Mouse (Mus musculus): Measurements from ENCODE around the gene Fbln1.

Gene Fbln1

DNA sequence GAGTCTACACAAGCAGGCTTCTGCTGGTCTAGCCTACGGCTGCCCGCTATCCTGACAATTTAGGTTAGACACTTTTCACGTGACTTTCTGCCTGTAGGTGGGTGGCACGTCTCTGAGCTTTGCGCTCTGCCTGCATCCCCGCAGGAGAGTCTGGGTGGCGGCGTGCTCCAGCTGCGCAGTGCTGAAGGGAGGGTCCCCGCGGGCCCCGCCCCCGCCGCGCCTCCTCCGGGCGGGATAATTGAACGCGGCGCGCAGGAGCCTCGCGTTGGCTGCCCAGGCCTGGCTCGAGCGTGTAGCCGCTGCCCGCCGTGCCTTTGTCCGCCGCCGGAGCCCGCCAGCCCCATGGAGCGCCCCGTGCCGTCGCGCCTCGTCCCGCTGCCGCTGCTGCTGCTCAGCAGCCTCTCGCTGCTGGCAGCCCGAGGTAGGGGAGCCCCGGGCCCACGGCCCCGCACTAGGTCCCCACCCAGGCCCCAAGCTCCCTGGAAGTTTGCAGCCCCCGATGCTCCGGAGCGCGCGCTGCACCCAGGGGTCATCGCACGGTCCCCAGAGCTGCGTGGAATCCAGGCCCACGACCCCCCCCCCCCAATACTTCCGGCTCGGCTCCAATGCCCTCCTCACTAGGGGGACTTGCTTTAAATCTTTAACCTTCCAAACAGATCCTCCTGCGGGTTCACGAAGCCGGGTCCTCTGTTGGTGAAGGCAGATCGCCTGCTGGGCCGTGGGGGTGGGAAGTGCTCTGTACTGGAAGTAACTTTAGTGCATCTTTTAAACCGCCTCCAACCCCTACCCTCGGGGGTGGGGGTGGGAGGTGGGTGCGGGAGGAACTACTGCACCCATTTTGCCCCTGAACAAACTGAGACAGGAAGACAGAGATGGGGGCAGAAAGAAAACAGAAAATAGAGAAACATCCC lies at the start of gene Fbln1:
TSS of gene Fbln1 (plus strand) at position 158 of the 911 bp plus-strand sequence.
- peak in 1 of 2 experiments; percentile 4 for DNase-seq (ENCODE audit: low spot score in 2 of 2)

DNA sequence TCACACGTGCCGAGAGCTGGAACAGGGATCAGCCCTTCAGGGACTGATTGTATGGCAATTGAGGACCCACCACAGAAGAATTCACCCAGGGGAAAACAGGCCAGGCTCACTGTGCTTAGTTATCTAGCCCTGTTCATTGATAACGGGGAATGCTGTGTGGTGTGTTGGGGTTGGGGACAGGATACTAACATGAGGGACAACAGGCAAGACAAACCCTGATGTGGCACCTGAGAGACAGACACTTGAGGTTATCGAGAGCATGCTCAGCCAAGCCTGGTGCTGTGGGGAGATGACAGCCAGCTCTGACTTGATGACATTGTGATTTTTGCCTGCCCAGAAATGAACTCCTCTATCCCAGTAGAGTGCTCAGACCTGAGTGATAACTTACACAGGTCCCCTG lies 49.6 kb upstream of the Fbln1 start:
- no peak for DNase-seq (ENCODE audit: low spot score in 2 of 2)

DNA sequence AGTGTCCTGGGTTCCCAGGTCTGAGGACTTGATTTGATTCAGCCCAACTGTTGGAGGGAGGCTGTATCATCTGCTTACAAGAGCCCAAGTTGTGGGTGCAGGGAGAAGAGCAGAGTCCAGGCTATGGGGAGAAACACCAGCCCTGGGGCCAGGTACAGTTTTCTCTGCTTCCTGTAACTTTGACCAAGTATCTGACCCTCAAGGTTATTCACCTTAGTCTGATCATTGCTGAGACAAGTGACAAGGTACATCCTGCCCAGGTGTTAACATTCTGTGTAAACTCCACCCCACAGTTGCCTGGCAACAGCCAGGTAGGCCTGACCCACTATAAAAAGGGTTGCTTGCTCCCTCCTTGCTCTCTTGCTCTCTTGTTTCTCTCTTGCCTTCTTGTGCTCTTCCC lies 44.3 kb upstream of the Fbln1 start:
- no peak for DNase-seq (ENCODE audit: low spot score in 2 of 2)

DNA sequence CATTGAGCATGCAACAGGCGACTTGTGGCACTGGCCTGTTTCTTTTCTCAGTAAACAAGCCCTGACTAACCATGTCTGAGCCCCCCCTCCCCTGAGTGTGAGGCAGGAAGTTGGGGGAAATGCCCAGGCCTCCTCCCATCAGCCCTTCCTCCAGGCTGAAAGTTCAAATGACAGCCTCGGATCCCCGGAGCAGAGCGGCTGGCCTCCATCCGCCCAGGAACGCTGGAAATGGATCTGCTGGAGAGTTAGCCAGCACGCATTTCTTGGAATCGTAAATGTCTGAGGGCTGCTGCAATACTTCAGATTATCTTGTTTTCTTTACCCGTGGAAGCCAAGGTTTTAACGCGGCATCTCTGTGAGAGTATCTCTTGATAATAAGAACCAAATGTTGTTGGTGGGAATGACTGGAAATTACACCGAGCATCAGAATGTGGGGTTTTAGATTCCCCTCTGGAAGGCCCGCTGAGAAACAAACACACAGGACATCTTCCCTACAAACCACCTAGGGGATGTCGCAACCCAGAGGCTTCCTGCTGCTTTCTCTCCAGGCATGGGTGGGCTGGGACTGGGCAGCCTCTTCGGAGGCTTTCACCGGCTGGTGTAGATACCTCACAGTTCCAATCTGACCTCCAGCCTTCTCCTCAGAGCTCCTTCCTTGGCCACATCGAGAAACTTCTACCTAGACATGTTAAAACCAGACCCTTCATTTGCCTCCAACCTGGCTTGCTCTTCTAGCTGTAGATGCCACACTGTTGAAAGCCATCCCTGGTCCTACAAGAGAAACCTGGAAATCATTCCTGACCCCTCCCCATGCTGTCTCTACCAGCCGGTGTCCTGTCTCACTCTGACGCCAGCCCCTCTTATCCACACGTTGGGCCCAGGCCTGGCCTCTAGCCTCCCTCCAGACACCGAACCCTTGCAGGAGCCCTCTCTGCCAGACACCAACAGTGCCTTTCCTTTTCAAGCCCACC lies 42.8 kb upstream of the Fbln1 start:
- no peak for DNase-seq (ENCODE audit: low spot score in 2 of 2)

DNA sequence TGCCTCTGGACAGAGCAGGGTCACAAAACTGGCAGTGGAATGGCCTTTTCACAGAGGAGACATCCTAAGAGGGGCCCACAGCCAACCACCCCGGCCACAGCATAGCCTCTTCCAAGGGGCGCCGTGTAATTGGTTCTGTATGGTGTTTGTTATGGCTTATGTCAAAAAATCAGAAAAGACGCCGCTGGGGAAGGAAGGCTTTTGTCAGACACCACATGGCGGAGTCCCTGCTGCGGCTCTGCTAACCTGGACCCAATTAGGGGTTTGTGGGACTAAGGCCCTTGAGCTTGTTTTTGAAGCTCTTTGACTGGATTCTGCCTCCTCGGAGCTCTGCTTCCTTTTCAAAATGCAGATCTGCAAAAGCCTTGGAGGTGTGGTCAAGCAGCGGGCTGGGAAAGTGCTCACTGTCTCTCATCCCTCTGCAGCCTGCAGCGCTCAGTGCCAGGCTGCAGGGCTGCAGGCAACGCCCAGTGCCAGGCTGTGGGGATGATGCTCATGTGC lies 39.3 kb upstream of the Fbln1 start:
- no peak for DNase-seq (ENCODE audit: low spot score in 2 of 2)

DNA sequence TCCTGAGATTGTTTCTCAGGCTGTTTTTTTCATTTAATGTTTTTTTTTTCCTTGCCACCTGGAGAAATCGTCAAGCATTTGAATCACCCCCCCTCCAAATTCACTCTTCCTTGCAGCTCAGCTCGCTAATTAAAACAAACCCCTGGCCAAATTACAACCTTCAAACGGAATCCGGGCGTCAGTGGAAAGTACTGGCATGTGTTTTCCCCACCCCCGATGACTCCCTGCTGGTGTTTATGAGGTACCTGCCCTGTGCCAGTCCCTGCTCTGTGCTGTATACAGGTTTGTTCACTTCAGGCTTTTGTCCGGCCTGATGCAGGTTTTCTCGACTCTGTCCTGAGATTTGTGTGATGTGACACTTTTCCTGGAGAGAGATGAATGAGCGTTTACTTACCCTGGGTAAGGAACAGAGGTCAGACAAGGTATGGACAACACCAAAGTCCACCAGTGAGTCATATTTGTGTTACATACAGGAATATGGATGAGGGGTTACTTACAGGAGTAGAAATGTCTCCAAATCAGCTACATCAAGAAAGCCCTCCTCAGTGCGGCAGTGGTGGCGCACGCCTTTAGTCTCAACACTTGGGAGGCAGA lies 38.6 kb upstream of the Fbln1 start:
- DNase-seq (ENCODE audit: low spot score in 2 of 2), result no peak

DNA sequence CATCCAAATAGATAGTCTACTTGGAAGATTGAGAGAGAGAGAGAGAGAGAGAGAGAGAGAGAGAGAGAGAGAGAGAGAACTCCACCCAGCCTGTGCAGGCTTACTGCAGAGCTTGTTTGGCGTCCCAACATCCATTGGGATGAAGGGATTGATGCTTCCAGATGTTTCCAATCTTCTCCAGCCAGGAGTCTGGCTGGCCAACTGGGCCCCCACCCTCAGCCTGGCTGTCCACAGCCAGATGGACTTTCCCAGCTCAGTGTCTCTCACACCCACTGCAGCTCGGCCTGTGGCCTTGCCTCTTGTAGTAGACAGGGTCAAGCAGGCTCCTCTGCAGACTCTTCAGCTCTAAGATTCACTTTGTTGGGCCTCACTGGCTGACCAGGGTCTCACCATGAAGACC lies 33.7 kb upstream of the Fbln1 start:
- DNase-seq (ENCODE audit: low spot score in 2 of 2), result no peak

DNA sequence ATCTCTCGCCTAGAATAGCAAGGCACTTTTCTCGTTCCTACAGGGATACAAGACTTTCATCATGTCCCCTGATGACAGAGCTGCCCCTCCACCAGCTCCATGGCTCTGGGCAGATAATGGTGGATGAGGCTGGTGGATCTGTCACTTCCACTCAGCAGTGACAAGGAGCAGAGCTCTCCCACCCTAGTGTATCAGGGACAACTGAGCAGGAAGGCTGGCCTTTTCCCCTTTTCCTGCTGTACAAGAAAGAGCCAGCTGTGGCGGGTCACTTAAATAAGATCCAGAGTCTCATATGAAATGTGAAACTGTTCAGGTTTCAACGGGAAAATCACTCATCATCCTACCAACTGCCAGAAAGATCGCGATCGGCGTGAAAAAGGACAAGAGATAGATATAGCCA lies 32.3 kb upstream of the Fbln1 start:
- DNase-seq (ENCODE audit: low spot score in 2 of 2), result no peak

DNA sequence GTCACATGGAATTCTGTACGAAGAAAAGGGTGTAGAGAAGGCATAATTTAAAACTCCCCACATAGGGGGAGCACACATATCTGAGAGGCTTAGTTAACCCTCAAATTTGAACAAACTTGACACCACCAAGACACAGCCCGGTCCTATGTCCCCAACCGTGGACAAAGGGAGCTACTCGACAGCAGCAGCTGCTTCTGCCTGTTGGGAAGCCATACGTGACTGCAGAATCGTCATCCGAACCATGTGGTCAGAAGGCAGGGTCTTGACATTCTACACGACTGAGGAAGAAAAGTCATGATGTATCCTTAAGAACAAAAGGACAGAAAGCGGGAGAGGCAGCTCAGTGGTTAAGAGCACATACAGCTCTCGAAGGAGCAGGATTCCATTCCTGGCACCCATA lies 31.7 kb upstream of the Fbln1 start:
- DNase-seq (ENCODE audit: low spot score in 2 of 2), result no peak

DNA sequence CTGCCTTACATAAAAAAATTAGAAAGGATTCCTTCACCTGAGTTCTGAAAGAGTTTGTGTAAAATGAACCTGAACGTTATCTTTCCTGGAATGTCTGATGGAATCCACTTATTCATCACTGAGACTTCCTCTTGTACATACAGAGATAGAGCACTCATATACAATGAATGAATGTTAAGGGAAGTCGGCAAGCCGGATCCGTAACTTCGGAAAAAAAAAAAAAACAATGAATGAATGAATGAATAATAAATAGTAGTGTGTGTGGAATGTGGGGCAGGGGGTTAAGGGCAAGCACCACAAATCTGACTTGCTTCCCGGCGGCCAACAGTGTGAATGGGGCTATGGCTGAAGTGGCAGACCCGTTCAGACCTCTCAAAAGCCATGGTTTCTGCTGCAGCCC lies 28.2 kb upstream of the Fbln1 start:
- DNase-seq (ENCODE audit: low spot score in 2 of 2), result peak in 1 of 2 experiments; percentile 18

DNA sequence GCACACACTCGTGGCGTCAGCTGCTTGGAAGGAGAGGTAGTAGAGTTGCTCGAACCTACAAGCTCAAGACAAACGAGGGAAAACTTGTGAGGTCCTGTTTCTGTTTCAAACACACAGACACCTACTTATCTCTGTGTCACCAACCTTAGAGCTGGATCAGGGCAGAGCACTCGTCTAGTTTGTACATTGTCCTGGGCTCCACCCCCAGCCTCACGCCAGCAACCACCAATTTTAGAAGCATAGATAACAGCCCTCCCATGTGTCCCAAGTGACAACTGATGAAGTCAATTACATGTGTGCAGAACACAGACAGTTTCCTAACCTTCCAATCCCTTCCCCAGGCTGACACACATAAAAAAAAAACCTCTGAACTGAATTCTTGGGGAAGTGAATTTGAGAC lies 27.6 kb upstream of the Fbln1 start:
- no peak for DNase-seq (ENCODE audit: low spot score in 2 of 2)

DNA sequence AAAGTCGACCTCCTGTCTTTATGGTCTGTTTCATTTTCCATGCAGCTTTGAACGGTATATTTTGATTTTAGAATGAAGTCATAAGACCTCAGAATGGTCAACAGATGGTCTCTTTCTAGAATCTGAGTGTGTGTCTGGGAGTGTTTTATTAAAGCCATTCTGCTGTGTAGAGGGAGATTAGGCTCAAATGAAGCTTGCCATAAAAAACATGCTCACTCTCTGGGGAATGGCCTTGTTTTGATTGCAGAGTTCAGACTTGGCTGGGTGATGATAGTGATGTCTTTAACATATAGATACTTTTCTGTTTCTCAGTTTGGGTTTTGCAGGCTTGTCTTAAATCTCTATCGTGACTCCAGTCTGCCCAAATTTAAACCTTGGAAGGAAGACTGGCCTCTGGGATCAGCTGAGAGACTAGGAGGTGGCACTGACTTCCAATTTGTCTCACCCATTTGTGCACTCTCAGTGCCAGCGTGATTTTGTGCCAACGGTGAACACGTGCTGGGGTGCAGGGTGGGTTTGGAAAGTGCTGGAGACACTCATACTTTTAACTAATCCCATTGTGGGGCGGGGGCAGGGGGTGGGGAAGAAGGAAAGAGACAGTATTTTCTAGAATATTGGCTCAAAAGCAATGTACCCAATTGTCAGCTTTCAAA lies 26.1 kb upstream of the Fbln1 start:
- DNase-seq (ENCODE audit: low spot score in 2 of 2), result no peak

DNA sequence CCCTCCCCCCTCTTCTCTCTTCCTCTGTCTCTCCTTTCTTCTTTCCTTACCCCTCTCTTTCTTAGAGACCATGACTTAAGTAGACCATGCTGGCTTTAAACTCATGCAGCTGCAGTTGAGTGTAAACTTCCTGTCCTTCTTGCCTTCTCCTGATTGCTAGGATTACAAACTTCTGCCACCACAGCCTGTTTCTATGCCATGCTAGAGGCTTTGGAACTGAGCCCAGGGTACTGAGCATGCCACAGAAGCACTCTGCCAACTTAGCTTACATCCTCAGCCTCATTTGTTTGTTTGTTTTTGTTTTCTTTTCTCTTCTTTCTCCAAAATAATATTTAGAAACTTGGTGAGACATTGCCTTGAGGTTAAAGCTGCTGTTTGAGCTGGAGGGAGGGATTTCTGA lies 25.4 kb upstream of the Fbln1 start:
- no peak for DNase-seq (ENCODE audit: low spot score in 2 of 2)

DNA sequence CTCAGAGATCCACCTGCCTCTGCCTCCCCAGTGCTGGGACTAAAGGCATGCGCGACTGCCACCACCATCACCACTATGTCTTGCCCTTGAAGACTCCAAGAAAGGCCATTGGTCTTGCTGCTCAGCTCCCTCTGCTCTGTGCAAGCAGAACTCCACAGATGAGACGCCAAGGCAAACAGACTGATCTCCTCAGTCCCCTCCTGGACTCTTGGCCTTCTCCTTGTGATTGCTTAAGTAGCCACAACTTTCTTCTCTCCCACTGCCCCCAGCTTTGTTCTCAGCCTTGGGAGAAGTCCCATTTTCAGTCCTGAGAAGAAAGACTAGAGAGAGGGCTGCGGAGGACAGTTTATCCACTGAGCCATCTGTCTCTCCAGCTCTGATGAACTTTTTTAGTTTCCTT lies 23.7 kb upstream of the Fbln1 start:
- no peak for DNase-seq (ENCODE audit: low spot score in 2 of 2)

DNA sequence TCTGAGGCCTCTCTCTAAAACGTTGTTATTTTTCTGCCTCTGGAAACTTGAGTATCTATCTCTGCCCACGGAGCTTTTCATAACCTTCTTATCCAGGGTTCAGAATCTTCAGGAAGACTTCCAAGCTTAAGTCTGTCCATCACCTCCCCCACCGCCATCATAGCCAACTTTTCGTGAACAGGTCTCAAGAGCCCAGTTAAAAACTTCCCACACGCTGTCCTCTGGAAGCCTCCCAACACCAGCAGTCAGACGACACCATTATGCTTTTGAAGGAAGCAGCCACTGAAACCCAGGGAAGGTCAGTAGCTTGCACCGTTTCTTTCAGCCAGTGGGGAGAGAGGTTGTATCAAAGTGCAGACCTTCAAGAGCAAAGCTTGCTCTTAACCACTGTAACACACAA lies 18.8 kb upstream of the Fbln1 start:
- no peak for DNase-seq (ENCODE audit: low spot score in 2 of 2)

DNA sequence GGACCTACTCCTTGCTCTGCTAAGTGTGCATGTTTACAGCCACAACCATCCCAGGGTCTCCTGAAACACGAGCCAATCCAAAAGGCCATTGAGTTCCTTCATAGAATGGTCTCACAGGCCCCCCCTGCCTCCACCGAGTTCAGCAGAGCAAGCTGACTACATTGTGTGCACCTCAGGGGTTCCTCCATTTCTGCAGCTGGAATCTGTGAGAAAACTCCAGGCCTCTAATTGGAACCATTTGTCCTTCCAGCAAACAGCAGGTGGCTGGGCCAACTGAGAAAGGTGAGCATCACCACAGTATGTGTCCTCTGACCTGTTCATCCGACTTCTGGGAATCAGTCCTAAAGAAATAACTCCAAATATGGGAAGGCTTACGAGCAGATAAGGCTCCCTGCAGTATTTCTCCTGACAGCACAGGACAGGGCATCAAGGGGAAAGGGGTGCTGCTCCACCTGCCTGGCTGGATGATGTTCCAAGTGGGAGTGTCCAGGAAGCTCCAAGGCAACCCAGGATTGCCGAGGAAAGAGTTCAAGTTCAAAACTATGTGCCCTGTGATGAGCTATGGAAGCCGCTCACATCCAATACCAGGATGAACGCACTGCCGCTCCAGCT lies 17.5 kb upstream of the Fbln1 start:
- no peak for DNase-seq (ENCODE audit: low spot score in 2 of 2)

DNA sequence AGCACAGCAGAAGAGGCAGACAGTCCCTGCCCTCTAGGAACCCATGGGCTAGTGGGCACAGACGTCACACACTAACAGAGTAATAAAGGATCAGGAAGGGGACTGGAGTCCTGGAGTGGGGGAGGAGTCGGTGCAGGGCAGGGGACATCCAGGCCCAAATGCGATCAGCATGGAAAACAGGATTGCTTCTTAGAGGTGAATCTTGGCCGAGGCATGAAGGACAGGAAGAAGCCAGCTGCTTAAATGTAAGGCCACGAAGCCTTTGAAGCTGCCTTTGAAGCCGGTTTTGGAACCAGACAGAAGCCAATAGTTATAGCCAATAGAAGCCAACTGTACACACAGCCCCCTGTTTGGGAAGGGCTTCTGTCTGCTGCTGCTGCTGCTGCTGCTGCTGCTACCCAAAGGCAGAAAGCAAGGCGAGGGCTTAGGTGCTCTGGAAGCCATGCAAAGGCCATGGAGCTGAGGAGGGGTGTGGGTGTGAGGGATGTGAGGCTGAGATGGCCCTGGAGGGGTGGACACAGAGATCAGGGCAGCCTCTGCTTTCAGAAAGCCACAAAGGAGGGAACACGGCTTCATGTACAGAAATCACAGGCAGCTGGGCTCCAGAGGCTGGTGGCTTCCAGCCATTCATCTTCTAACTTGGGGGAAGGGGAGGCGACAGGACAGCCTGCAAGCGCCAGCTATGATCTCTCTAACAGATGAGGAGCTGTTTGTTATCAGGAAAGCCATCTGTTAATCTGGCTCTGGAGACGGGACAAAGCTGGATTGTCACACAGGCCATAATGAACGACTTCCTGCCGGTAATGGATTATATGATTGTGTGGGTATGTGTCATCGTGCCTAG lies 5.1 kb upstream of the Fbln1 start:
- no peak for DNase-seq (ENCODE audit: low spot score in 2 of 2)

DNA sequence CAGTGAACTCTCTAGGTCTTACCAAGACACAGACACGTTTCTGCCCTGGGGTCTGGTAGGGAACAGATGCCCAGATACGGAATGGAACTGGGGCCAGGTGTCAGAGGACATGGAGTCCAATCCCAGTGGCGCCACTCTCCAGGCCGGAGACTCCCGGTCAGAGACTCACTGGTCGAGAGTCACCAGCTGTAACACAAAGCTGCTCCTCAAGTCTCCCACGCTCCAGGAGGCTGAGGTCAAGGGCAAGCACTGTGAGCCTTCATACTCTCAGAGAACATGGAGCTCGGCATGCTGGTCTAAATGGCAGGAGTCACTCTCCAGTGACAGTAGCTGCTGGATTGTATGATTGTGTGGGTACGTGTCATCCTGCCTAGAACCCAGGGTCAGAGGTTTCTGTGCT lies 3.5 kb upstream of the Fbln1 start:
- DNase-seq (ENCODE audit: low spot score in 2 of 2), result no peak

DNA sequence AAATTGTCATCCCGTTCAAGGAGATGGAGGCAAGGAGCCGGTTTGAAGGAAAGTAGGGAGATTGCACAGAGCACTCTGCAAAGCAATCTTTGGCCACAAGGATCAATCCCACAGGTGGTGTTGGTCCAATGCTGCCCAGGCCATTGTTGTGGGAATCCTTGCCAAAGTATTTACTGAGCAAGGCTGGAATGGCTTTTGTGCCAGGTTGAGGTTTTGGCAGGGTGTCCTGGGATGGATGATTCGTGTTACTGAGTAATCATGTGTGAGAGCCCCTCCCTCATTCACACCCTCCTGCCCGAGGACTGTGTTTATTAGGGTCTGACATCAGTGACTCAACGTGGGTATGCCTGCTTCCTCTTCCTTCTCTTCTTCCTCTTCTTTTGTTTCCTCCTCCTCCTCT lies 3.0 kb upstream of the Fbln1 start:
- DNase-seq (ENCODE audit: low spot score in 2 of 2), result no peak

DNA sequence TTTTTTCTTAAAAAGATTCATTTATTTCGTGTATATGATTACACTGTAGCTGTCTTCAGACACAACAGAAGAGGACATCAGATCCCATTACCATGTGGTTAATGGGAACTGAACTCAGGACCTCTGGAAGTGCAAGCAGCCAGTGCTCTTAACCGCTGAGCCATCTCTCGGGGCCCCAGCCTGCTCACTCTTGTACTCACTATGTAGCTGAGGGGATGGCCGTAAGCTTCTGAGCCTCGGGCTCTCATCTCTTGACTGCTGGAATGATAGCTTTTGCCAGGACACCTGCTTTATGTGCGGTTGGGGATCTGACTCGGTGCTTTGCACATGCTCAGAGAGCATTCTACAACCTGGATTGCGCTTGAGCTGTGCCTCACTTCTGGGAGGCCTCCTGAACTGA lies 1.4 kb upstream of the Fbln1 start:
- DNase-seq (ENCODE audit: low spot score in 2 of 2), result no peak

Data from spleen, postnatal 36 days (tissue).